Mouse (Mus musculus): ENCODE results near the gene Nup37.

Nup37 gene

GRCm38 (mm10) chr10:88227962-88228361 is 81.2 kb downstream of the Nup37 start:
- no peak for DNase-seq (ENCODE audit: inconsistent ontology term)

All from Muller cell, postnatal 12 days (primary cell).